Mouse (Mus musculus) layer of hippocampus, adult 6 months (tissue): ENCODE results near the gene Aqp8. TPM values are rescaled to one million over a fixed set of nuclear protein-coding genes. Genes with fewer than 3 reads are reported as not detected.

ENCODE experiments used
- long read RNA-seq, 2 experiments: library from polyadenylated mRNA; unstranded; transcript quantifications; one replicate each; pipeline ENCODE4 v2.0.0; 2019 to 2020
- polyA plus RNA-seq: library from polyadenylated mRNA; unstranded; fragments of <200 nt; fragmentation: Nextera tagmentation; gene quantifications from 2 replicates; pipeline ENCODE4 v1.2.3, GENCODE M21; 2021

Aqp8 gene
- polyA plus RNA-seq = not detected in 2 replicates
- long read RNA-seq, experiment 1 = 0 reads
- long read RNA-seq, experiment 2 = 0 reads

DNA sequence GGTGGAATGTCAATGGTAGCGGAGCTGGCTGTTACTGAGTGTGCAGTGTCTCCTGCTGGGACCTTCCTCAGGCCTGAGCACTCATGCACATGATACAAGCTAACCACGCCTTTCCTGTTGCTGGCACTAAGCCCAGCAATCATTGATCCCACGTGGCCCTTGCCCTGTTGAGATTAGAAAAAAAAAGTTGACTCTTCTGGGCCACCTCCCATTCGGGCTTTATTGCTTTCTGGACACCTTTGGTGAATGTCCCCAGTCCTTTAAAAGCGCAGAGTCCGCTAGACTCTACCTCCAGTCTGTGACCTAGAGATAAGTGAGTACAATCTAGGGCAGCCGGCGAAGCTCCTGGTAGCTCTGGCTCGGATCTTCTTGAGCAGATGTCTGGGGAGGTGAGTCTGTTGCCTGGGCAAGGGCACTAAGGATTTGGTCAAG lies at the start of gene Aqp8:
Gene Aqp8 (plus strand): TSS at position 222 of the 432 bp plus-strand sequence.

DNA sequence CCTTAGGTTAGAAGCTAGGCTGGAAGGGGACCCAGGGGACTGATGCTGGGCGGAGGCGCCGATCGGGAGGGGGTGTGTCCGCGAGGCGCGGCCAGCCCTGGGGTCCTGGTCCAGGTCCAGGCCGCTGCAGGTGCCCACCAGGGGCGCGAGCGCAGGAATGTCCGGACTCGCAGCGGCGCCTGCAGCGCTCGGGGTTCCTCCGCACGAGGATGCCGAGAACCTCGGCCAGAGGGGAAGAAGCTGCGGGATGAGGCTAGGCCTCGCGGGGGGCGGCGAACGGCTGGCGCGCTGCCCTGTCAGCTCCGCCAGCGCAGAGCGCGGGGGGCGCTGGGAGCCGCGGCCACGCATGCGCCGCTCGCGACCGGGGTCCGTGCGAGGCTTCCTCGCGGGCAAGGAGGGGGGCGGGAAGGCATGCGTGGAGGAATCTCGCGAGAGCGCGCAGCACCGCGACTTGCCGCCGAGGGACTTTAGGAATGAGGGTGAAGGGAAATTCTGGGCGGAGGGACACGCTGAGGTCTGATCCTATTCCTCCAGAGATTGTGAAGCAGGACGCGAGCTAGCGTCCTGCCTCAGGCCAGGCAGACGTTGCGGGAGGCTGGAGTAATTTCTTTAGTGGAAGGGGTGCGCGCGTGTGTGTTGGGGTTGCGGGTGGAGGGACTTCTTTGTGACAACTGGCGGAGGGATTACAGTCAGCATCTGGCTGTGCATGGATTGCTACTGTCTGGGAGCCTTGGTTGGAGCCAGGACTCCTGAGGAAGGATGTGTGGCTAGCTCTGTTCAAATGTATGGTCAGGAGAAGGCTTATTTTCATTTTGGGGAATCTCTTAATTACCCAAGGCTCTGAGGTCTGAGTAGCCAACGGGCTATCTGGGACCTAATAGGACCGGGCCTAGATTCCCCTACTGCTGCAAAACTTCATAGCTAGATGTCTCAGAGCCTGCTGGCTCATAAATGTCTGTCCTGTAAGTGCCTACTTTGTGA lies 38.4 kb downstream of the Aqp8 start, which contains the start of gene Zkscan2:
Gene Zkscan2 (minus strand): TSS at position 211 of the 981 bp plus-strand sequence.

Other genes with a start within 250 kb of the Aqp8 start
- 0.53 and 0.54 TPM in 2 replicates for gene Slc5a11, start 247.5 kb upstream of the Aqp8 start, polyA plus RNA-seq
- 163 and 174 TPM in 2 replicates for gene Lcmt1, start 92.5 kb upstream of the Aqp8 start, polyA plus RNA-seq
- gene Arhgap17, start 92.4 kb upstream of the Aqp8 start, polyA plus RNA-seq = 2.5 and 2.7 TPM in 2 replicates
- 0.74 and 0.88 TPM in 2 replicates for gene Zkscan2, start 38.2 kb downstream of the Aqp8 start, polyA plus RNA-seq